Comparison of ENCODE assay signal across 32 mouse cellular contexts in the genomic region with DNA sequence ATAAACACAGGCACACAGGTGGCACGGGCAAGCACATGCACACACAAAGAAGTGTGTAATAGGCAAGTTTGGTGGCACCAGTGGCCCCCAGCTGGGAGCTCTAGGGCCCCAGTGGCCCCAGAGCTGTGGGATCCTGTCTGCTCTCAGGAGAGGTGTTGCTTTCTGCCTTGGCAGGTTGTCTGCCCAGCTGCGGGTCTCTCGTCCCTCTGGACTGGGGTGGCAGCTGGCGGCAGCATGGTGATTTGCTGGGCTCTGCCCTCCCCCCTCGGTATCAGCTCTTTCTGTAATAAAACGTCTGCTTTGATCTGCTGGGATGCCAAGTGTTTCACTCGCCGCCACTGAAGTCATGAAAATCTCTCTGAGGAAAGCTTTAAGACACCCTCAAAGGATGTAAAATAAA. TPM values are rescaled to one million over a fixed set of nuclear protein-coding genes. Genes with fewer than 3 reads are reported as not detected.
DNase-seq lines count a peak whose midpoint lies in the region; ATAC-seq and TF ChIP-seq lines count a peak whose summit lies in the region.
"Had no signal": no experiment of that assay in that cellular context is flagged by ENCODE, and none has a peak within 500 bp of the region (broad histone marks: within the 10 kb centered on the region; RNA-seq: fewer than 3 reads in every experiment).

No protein-coding gene starts in this region.

- no peaks in the 10 kb centered on the region for H3K9me3 ChIP-seq in heart, embryonic 10.5 days
- H3K9me3 ChIP-seq in heart, embryonic 16.5 days (replicated peaks; ENCODE audit: control insufficient read depth, low read length), result no peaks in the 10 kb centered on the region
- H3K9me3 ChIP-seq in kidney, postnatal 0 days (replicated peaks; ENCODE audit: low read length), result no peaks in the 10 kb centered on the region
- H3K9me3 ChIP-seq in embryonic facial prominence, embryonic 15.5 days (replicated peaks), result no peaks in the 10 kb centered on the region
- H3K9me3 ChIP-seq: embryonic facial prominence, embryonic 12.5 days; hindbrain, embryonic 13.5 days; limb, embryonic 13.5 days; lung, embryonic 15.5 days; midbrain, embryonic 10.5 days; neural tube, embryonic 12.5 days had no signal

- no peak overlapping the region for H3K4me2 ChIP-seq in heart, embryonic 16.5 days (ENCODE audit: low read depth, low read length)
- no peak overlapping the region for H3K4me2 ChIP-seq in kidney, postnatal 0 days (ENCODE audit: low read length)
- no peak overlapping the region for H3K4me2 ChIP-seq in embryonic facial prominence, embryonic 15.5 days (replicated peaks)
- H3K4me2 ChIP-seq: embryonic facial prominence, embryonic 12.5 days; hindbrain, embryonic 13.5 days; limb, embryonic 13.5 days; liver, embryonic 11.5 days; lung, embryonic 15.5 days; neural tube, embryonic 12.5 days had no signal

- peak overlapping the region; percentile 49 for H3K9ac ChIP-seq in heart, embryonic 16.5 days (ENCODE audit: low read length)
- H3K9ac ChIP-seq in heart, adult 2 months (ENCODE audit: low read depth, low read length), result no peak overlapping the region
- H3K9ac ChIP-seq in kidney, postnatal 0 days (ENCODE audit: low read depth, low read length), result no peak overlapping the region
- H3K9ac ChIP-seq in embryonic facial prominence, embryonic 15.5 days, result no peak overlapping the region
- H3K9ac ChIP-seq: embryonic facial prominence, embryonic 12.5 days; hindbrain, embryonic 13.5 days; limb, embryonic 13.5 days; lung, embryonic 15.5 days; neural tube, embryonic 12.5 days had no signal

- TF ChIP-seq EP300 in heart, adult 2 months (IDR thresholded peaks at IDR 0.05; ENCODE audit: insufficient read depth, low read depth, low read length), result no peak

- peaks cover 47% of the 10 kb centered on the region for H3K4me1 ChIP-seq in heart, embryonic 10.5 days
- H3K4me1 ChIP-seq in heart, embryonic 16.5 days (ENCODE audit: control insufficient read depth, insufficient read depth, low read length), result peaks cover 28% of the 10 kb centered on the region
- H3K4me1 ChIP-seq in heart, adult 2 months (ENCODE audit: control insufficient read depth, insufficient read depth, low read length), result peaks cover 2% of the 10 kb centered on the region; the same call in 1 of the 2 replicates
- no peaks in the 10 kb centered on the region for H3K4me1 ChIP-seq in kidney, postnatal 0 days (replicated peaks; ENCODE audit: insufficient read depth, low read length)
- 0 out of 2 replicates have a peak, but pooled peaks cover 6% of the 10 kb centered on the region for H3K4me1 ChIP-seq in embryonic facial prominence, embryonic 15.5 days

- H3K27ac ChIP-seq in heart, embryonic 10.5 days, result peak overlapping the region; percentile 56
- H3K27ac ChIP-seq in heart, embryonic 16.5 days (ENCODE audit: low read length), result no peak overlapping the region
- H3K27ac ChIP-seq in heart, adult 2 months, result no peak overlapping the region
- no peak overlapping the region for H3K27ac ChIP-seq in kidney, postnatal 0 days
- no peak overlapping the region for H3K27ac ChIP-seq in embryonic facial prominence, embryonic 15.5 days (replicated peaks)
- H3K27ac ChIP-seq: embryonic facial prominence, embryonic 12.5 days; gastrocnemius, adult 2 months; hindbrain, embryonic 13.5 days; limb, embryonic 13.5 days; lung, embryonic 15.5 days; midbrain, embryonic 10.5 days; neural tube, embryonic 12.5 days; stomach, postnatal 0 days had no signal

- no peaks in the 10 kb centered on the region for H3K36me3 ChIP-seq in heart, embryonic 10.5 days
- H3K36me3 ChIP-seq in heart, embryonic 16.5 days (ENCODE audit: control insufficient read depth, insufficient read depth), result no peaks in the 10 kb centered on the region
- no peaks in the 10 kb centered on the region for H3K36me3 ChIP-seq in heart, adult 2 months (ENCODE audit: control insufficient read depth, insufficient read depth, low read length)
- no peaks in the 10 kb centered on the region for H3K36me3 ChIP-seq in kidney, postnatal 0 days (ENCODE audit: insufficient read depth, low read length)
- H3K36me3 ChIP-seq in embryonic facial prominence, embryonic 15.5 days, result no peaks in the 10 kb centered on the region
- H3K36me3 ChIP-seq: embryonic facial prominence, embryonic 12.5 days; hindbrain, embryonic 13.5 days; limb, embryonic 13.5 days; lung, embryonic 15.5 days; midbrain, embryonic 10.5 days; neural tube, embryonic 12.5 days had no signal

- no peaks in the 10 kb centered on the region for H3K27me3 ChIP-seq in heart, embryonic 10.5 days (ENCODE audit: insufficient read depth, poor library complexity, severe bottlenecking)
- H3K27me3 ChIP-seq in heart, embryonic 16.5 days (ENCODE audit: control insufficient read depth, insufficient read depth, low read length), result 0 out of 2 replicates have a peak, but pooled peaks cover 2% of the 10 kb centered on the region
- H3K27me3 ChIP-seq in heart, adult 2 months (ENCODE audit: control insufficient read depth, insufficient read depth, low read length), result no peaks in the 10 kb centered on the region
- no peaks in the 10 kb centered on the region for H3K27me3 ChIP-seq in kidney, postnatal 0 days (ENCODE audit: insufficient read depth, low read length)
- peaks cover 5% of the 10 kb centered on the region; the same call in 1 of the 2 replicates for H3K27me3 ChIP-seq in embryonic facial prominence, embryonic 15.5 days
- H3K27me3 ChIP-seq: embryonic facial prominence, embryonic 12.5 days had no signal

- H3K79me2 ChIP-seq in heart, adult 2 months (replicated peaks; ENCODE audit: control insufficient read depth, insufficient read depth, low read length), result no peaks in the 10 kb centered on the region

- H3K4me3 ChIP-seq in heart, embryonic 10.5 days, result no peak overlapping the region
- H3K4me3 ChIP-seq in heart, embryonic 16.5 days (ENCODE audit: low read length), result no peak overlapping the region
- no peak overlapping the region for H3K4me3 ChIP-seq in heart, adult 2 months
- H3K4me3 ChIP-seq in kidney, postnatal 0 days (replicated peaks; ENCODE audit: low read depth, low read length), result no peak overlapping the region
- H3K4me3 ChIP-seq in embryonic facial prominence, embryonic 15.5 days (replicated peaks), result no peak overlapping the region
- H3K4me3 ChIP-seq: embryonic facial prominence, embryonic 12.5 days; erythroblast, embryonic 14.5 days; gastrocnemius, adult 2 months; hindbrain, embryonic 13.5 days; limb, embryonic 13.5 days; lung, embryonic 15.5 days; midbrain, embryonic 10.5 days; neural tube, embryonic 12.5 days had no signal

- no peak for ATAC-seq in heart, embryonic 16.5 days (replicated peaks; ENCODE audit: extremely low read depth, insufficient read depth, low FRiP score)
- no peak for ATAC-seq in kidney, postnatal 0 days (replicated peaks; ENCODE audit: low FRiP score, low read depth)
- ATAC-seq in embryonic facial prominence, embryonic 15.5 days (ENCODE audit: insufficient number of reproducible peaks, low FRiP score, low TSS enrichment, low read depth), result 0 out of 2 replicates have a peak, but pooled peaks have one; percentile 25
- ATAC-seq: forebrain, embryonic 16.5 days; intestine, embryonic 16.5 days; Patski had no signal

- 31% methylated on average over 8 of the region's 8 CpGs for WGBS in heart, embryonic 10.5 days
- 29% methylated on average over 8 of the region's 8 CpGs for WGBS in heart, embryonic 16.5 days
- 38% methylated on average over 8 of the region's 8 CpGs for WGBS in heart, adult 2 months
- WGBS in kidney, postnatal 0 days, result 20% methylated on average over 8 of the region's 8 CpGs
- WGBS in embryonic facial prominence, embryonic 15.5 days, result 36% methylated on average over 8 of the region's 8 CpGs

- TF ChIP-seq POLR2A in heart, adult 2 months (IDR thresholded peaks at IDR 0.05; ENCODE audit: insufficient read depth, low read depth, low read length), result no peak

- intact Hi-C loops in heart, postnatal 14 days (cut with DNase I), result no loop called here
- intact Hi-C loops in heart, adult 2 months (cut with DNase I), result no loop called here

- no peak for DNase-seq in heart, embryonic 10.5 days (ENCODE audit: low spot score)
- DNase-seq in heart, postnatal 14 days, result no peak
- no peak for DNase-seq in heart, adult 2 months
- peak; percentile 57 for DNase-seq in kidney, postnatal 0 days (ENCODE audit: low spot score)
- no peak for DNase-seq in kidney, postnatal 25 days
- DNase-seq in cerebellum, postnatal 4 days (ENCODE audit: low spot score in 2 of 2), result no peak
- DNase-seq: adrenal gland, postnatal 10 days; cerebellum, adult 8-10 months; cerebellum, postnatal 25 days; gastrocnemius, adult 2 months; gastrocnemius, postnatal 36 days; heart, postnatal 4 days; kidney, postnatal 14 days; right cerebral cortex, adult 18-20 months; right cerebral cortex, postnatal 4 days; thymus, adult 18-20 months; thymus, postnatal 25 days had no signal

- TF ChIP-seq CTCF in heart, adult 2 months (IDR thresholded peaks at IDR 0.05), result no peak
- TF ChIP-seq CTCF in kidney, postnatal 0 days (IDR thresholded peaks at IDR 0.05; ENCODE audit: low read depth), result no peak

RNA-seq across cellular contexts. Expression of a gene that starts 10.4 kb away (rescaled TPM):
- 18.3 and 34.7 TPM in 2 replicates for polyA plus RNA-seq in heart, embryonic 10.5 days (2016; fragmentation: Nextera tagmentation; extraction: Ambion mirVana)
- 100 to 1,000 TPM; 224 to 225 TPM for total RNA-seq in heart, postnatal 14 days (2021)
- polyA plus RNA-seq in heart, embryonic 16.5 days (2015; fragmentation: Nextera tagmentation; extraction: Ambion mirVana), result 48.1 and 50.7 TPM in 2 replicates
- 100 to 1,000 TPM; 194 to 231 TPM for total RNA-seq in heart, adult 2 months (2021)
- polyA plus RNA-seq in heart, adult 2 months (2012; rRNA removed), result 143 and 161 TPM in 2 replicates
- 2.5 and 2.8 TPM in 2 replicates for polyA plus RNA-seq in kidney, postnatal 0 days (2015; fragmentation: Nextera tagmentation; extraction: Ambion mirVana)
- 5.5 and 6.2 TPM in 2 replicates for polyA plus RNA-seq in embryonic facial prominence, embryonic 15.5 days (2015; fragmentation: Nextera tagmentation; extraction: Ambion mirVana)
- total RNA-seq: monocyte, adult 5-6 weeks had no signal
- polyA plus RNA-seq: erythroblast, embryonic 14.5 days had no signal
